Mouse (Mus musculus) gastrocnemius, adult 8-10 months (tissue): ENCODE data around the gene Hus1b. TPM values are rescaled to one million over a fixed set of nuclear protein-coding genes. Genes with fewer than 3 reads are reported as not detected.
A peak's percentile ranks its signal among the peaks of the same experiment; 100 is the strongest.

ENCODE experiments used
- DNase-seq, 2 experiments: peaks; one replicate each; pipeline ENCODE4 v3.0.0; 2022; ENCODE audit warnings: low spot score in 2 of 2
- total RNA-seq, 4 experiments: library from RNA; stranded (reverse); gene quantifications; 2 replicates each; pipeline ENCODE4 v1.2.4; 2022

The Hus1b gene
- total RNA-seq, 4 experiments from 2014 or later: 0.32 TPM; not detected in 3

GRCm38 (mm10) chr13:30952044-30952443 lies 4.5 kb upstream of the Hus1b start:
- no peak for DNase-seq

GRCm38 (mm10) chr13:30949181-30949580 lies 1.6 kb upstream of the Hus1b start:
- no peak for DNase-seq

GRCm38 (mm10) chr13:30947129-30947528 lies 430 bp downstream of the Hus1b start:
- DNase-seq: no peak

GRCm38 (mm10) chr13:30945788-30946187 lies 1.8 kb downstream of the Hus1b start:
- DNase-seq: no peak

GRCm38 (mm10) chr13:30932972-30933371 lies 14.6 kb downstream of the Hus1b start:
- DNase-seq: no peak

GRCm38 (mm10) chr13:30931613-30932012 lies 15.9 kb downstream of the Hus1b start:
- no peak for DNase-seq

GRCm38 (mm10) chr13:30929119-30929518 lies 18.4 kb downstream of the Hus1b start:
- no peak for DNase-seq

- no peak for DNase-seq
Measured at GRCm38 (mm10) chr13:30924269-30924668, 23.3 kb downstream of the Hus1b start.

- DNase-seq: no peak
Measured at GRCm38 (mm10) chr13:30921914-30922313, 25.6 kb downstream of the Hus1b start.

GRCm38 (mm10) chr13:30913757-30914156 lies 33.8 kb downstream of the Hus1b start:
- no peak for DNase-seq

GRCm38 (mm10) chr13:30913028-30913427 lies 34.5 kb downstream of the Hus1b start:
- peak; percentile 11 to 45 for DNase-seq

GRCm38 (mm10) chr13:30911931-30912625 lies 35.5 kb downstream of the Hus1b start:
- peak; percentile 16 to 56 for DNase-seq

GRCm38 (mm10) chr13:30910889-30911288 lies 36.7 kb downstream of the Hus1b start:
- no peak for DNase-seq

GRCm38 (mm10) chr13:30902286-30902685 lies 45.3 kb downstream of the Hus1b start:
- DNase-seq: no peak

GRCm38 (mm10) chr13:30901387-30902041 lies 46.0 kb downstream of the Hus1b start:
- DNase-seq: no peak

Other genes with a start within 250 kb of the Hus1b start
- 1 to 10 TPM in 1 of 4 experiments, under 1 TPM in 3; 0.17 to 2.5 (median 0.77) TPM for gene Irf4, start 198.5 kb downstream of the Hus1b start, total RNA-seq
- gene Exoc2, start 26.3 kb upstream of the Hus1b start, total RNA-seq: 10 to 100 TPM; 13.9 to 17.2 (median 14.5) TPM
- under 1 TPM in 1 of 4 experiments, not detected in 3; 0.27 TPM for gene Gm5447, start 26.4 kb upstream of the Hus1b start, total RNA-seq